Mouse (Mus musculus) ES-E14 (cell line): ENCODE results near the gene Cx3cr1. TPM values are rescaled to one million over a fixed set of nuclear protein-coding genes. Genes with fewer than 3 reads are reported as not detected.
A peak's percentile ranks its signal among the peaks of the same experiment; 100 is the strongest.

Experiments
- DNase-seq: peaks from one replicate; pipeline ENCODE4 v3.0.0-alpha.2; 2013; ENCODE audit warnings: low read depth, low spot score
- H3K27ac ChIP-seq: 2 replicates; pipeline ENCODE4 v1.5.1; 2012; ENCODE audit warnings: low read depth, mild to moderate bottlenecking, low read length, moderate library complexity, mixed read lengths; ENCODE audit not compliant: poor library complexity, insufficient read depth, severe bottlenecking
- H3K36me3 ChIP-seq: 2 replicates; pipeline ENCODE4 v1.6.1; 2012; ENCODE audit warnings: mild to moderate bottlenecking, low read length, moderate library complexity, mixed read lengths; ENCODE audit not compliant: control insufficient read depth, poor library complexity, insufficient read depth, severe bottlenecking
- H3K4me1 ChIP-seq, 2 experiments: fragments of 150-350 bp in 1 of 2; sonication (generic) in 1 of 2; 2 replicates each; pipeline ENCODE4 v1.6.1; 2012; ENCODE audit warnings: low read length in 2 of 2, mild to moderate bottlenecking in 1 of 2, mixed read lengths in 1 of 2; ENCODE audit not compliant: control insufficient read depth in 2 of 2, insufficient read depth in 2 of 2, poor library complexity in 1 of 2
- H3K4me3 ChIP-seq, 2 experiments: fragments of 150-350 bp in 1 of 2; sonication (generic) in 1 of 2; 2 replicates each; pipeline ENCODE4 v1.5.1; 2012; ENCODE audit warnings: low read length in 2 of 2, low read depth in 1 of 2, mild to moderate bottlenecking in 1 of 2, mixed read lengths in 1 of 2; ENCODE audit not compliant: insufficient read depth in 1 of 2, poor library complexity in 1 of 2, severe bottlenecking in 1 of 2
- H3K9ac ChIP-seq: 2 replicates; pipeline ENCODE4 v1.6.1; 2012; ENCODE audit warnings: low read depth, mild to moderate bottlenecking, low read length, mixed read lengths; ENCODE audit not compliant: poor library complexity, insufficient read depth, severe bottlenecking
- H3K9me3 ChIP-seq: fragments of 150-350 bp; sonication (generic); 2 replicates; pipeline ENCODE4 v1.6.1; 2012; ENCODE audit warnings: low read depth, mild to moderate bottlenecking, low read length; ENCODE audit not compliant: control insufficient read depth, insufficient read depth
- CHD2 ChIP-seq: IDR thresholded peaks from 2 replicates; pipeline ENCODE4 v1.6.1; 2014; ENCODE audit warnings: mild to moderate bottlenecking, low read depth, low read length, inconsistent platforms
- HCFC1 ChIP-seq: IDR thresholded peaks from 2 replicates; pipeline ENCODE4 v1.6.1; 2012; ENCODE audit warnings: low read length, inconsistent platforms, borderline replicate concordance; ENCODE audit not compliant: insufficient read depth
- MAFK ChIP-seq: IDR thresholded peaks from 2 replicates; pipeline ENCODE4 v1.6.1; 2014; ENCODE audit warnings: mild to moderate bottlenecking, low read depth, low read length, inconsistent platforms; ENCODE audit not compliant: insufficient read depth
- ZC3H11A ChIP-seq: IDR thresholded peaks from 2 replicates; pipeline ENCODE4 v1.6.1; 2012; ENCODE audit warnings: low read depth, mild to moderate bottlenecking, inconsistent platforms, low read length, borderline replicate concordance
- ZNF384 ChIP-seq: IDR thresholded peaks from 2 replicates; pipeline ENCODE4 v1.6.1; 2012; ENCODE audit warnings: low read depth, low read length, inconsistent platforms
- in situ Hi-C, 2 experiments: fragments of 600-800 bp; cut with MboI; formaldehyde crosslinking; loops; one replicate each; pipeline ENCODE4 v1.15.1; 2025; ENCODE audit warnings: low sequenced_read_pairs in 2 of 2, inconsistent platforms in 1 of 2; ENCODE audit not compliant: unreplicated experiment in 2 of 2
- total RNA-seq: library from RNA; depleted of rRNA; stranded (reverse); fragments of 300-350 nt; gene quantifications from 2 replicates; pipeline ENCODE4 v1.2.3, GENCODE M21; 2012

The Cx3cr1 gene
- total RNA-seq, 1 experiment, result 0.09 TPM

DNA sequence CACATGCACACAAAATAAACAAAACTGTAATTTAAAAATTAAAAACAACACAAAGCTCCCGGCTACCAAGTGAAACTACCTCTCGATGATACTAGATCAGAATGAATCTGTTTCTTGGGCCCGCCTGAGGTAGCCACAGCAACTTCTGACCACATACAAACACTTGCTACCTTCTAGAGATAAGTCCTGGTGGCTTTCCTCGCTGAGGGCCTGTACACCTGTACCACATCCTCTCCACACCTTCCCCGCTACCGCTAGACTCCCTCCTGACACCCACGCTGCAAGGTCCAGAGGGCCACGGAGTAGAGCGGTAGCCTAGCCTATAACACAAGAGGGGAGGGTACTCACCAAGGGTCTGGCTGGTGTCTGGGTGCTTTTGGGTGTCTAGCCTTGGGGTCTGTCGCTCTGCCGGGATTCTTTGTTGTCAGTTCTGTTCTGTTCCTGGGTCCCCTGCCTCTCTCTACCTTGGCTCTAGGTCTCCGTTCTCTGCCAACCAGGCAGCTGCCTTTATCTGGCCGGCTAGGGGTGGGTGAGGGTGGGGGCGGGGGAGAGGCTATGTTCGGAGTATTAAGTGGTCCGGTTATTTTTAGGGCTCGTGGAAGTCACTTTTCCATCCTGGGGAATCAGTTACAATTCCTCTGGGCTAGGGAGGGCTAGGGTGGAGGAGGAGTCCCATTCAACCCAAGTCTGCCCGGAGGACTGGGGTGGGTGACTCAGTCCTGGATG, 46.4 kb downstream of the Cx3cr1 start, which contains the start of gene Xirp1:
Gene Xirp1, minus strand, starts transcription at position 513 of the 726 bp plus-strand sequence.
- H3K4me3 ChIP-seq, result no peak within 1 kb of the TSS
- in situ Hi-C loops, result no loop called here
- H3K9me3 ChIP-seq, result no peaks in the 10 kb centered on the region
- no peak within 1 kb of the TSS for H3K27ac ChIP-seq
- no peak for DNase-seq
- no peaks in the 10 kb centered on the region for H3K36me3 ChIP-seq
- no peak within 1 kb of the TSS for H3K9ac ChIP-seq
- TF ChIP-seq ZNF384, result no peak
- TF ChIP-seq HCFC1, result no peak
- TF ChIP-seq ZC3H11A, result no peak
- TF ChIP-seq MAFK, result no peak
- no peak for TF ChIP-seq CHD2
- H3K4me1 ChIP-seq, result peaks cover 0 to 3% of the 10 kb centered on the region in 2 experiments; a peak in 2 of 4 replicates

DNA sequence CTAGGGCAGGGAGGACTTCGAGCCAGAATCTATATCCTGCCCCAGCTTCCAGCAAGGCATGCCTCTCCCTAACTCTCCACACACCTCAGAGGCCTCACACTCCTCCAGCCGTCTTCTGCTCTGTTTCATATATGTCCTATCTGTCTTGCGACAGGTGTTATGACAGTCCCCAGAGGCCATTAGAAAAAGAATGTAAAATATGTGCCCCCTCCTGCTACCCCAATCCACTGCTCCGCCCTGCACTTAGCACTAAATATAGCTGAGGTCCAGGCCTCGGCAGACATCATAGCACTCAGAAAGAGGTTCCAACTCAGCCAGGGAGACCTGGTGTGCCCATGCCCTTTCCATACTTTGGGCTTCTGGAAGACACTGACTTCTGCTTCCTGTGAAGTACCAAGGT, 48.5 kb downstream of the Cx3cr1 start:
- no peak overlapping the region for H3K9ac ChIP-seq
- no peaks in the 10 kb centered on the region for H3K36me3 ChIP-seq
- no peak overlapping the region for H3K4me3 ChIP-seq
- no peak for DNase-seq
- no peak for TF ChIP-seq CHD2
- no peaks in the 10 kb centered on the region; a peak in 2 of 4 replicates for H3K4me1 ChIP-seq
- in situ Hi-C loops, result no loop called here
- no peak overlapping the region for H3K27ac ChIP-seq
- no peaks in the 10 kb centered on the region for H3K9me3 ChIP-seq

DNA sequence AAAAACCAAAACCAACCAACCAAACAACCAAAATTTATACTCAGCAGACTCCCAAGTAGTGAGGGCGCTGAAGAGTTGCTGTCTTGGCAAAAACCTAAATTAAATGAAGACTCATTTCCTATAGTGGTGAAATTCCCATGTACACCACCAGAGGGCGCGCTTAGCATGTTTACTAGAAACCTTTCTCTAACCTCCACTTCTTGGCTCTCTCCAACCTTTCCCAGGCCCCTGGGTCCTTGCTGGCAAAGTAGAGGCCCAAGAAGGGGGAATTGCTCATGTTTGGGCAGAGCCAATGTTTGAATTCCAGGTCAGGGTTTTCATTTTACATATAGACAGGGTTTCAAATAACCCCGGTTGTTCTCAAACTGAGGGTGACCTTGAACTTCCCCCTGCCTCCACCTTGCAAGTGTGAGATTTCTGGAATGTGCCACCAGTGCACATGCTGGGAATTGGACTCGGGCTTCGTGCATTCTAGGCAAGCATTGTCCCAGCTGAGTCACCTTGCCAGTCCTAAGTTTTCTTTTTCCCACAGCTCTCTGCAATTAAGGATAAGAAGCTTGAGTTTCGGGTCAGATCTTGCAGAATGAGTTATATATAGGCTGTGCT, 49.3 kb downstream of the Cx3cr1 start:
- no peaks in the 10 kb centered on the region for H3K36me3 ChIP-seq
- peak; percentile 66 for DNase-seq
- no peak overlapping the region for H3K9ac ChIP-seq
- no peak overlapping the region for H3K27ac ChIP-seq
- H3K4me1 ChIP-seq, result no peaks in the 10 kb centered on the region; a peak in 2 of 4 replicates
- H3K4me3 ChIP-seq, result no peak overlapping the region
- TF ChIP-seq ZC3H11A (peak; percentile 48; the same call in 1 of the 2 replicates), MAFK (peak; percentile 63; the same call in 1 of the 2 replicates), ZNF384 (no peak), CHD2 (no peak), HCFC1 (no peak)
- in situ Hi-C loops, result no loop called here
- H3K9me3 ChIP-seq, result no peaks in the 10 kb centered on the region

DNA sequence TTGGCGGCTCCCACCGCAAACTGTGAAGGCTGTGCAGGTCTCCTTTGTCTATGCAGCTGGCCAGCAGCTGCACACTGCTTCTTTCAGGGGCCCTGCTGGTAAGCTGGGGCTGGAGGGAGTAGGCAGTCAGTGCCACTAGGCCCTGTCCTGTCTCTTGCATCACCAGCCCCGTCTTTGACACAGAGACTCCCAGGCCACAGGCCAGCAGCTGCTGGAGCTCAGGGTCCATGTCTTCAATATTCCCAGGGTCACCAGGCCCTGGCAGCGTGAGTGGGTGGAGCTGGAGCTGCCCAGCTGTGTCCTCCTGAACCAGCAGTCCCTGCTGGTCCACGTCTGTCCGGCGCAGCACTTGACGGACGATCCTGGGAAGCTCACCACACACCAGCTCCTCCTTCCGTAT, 52.7 kb downstream of the Cx3cr1 start:
- Histone ChIP-seq H3K4me1 (peaks cover 9 to 11% of the 10 kb centered on the region in 2 experiments), H3K27ac (no peak overlapping the region), H3K9me3 (no peaks in the 10 kb centered on the region), H3K9ac (no peak overlapping the region), H3K4me3 (no peak overlapping the region), H3K36me3 (no peaks in the 10 kb centered on the region)
- TF ChIP-seq ZNF384 (no peak), ZC3H11A (no peak), MAFK (no peak), CHD2 (no peak), HCFC1 (no peak)
- DNase-seq, result no peak
- in situ Hi-C loops, result no loop called here
